ENCODE assay signal across 8 mouse cellular contexts in the genomic region with DNA sequence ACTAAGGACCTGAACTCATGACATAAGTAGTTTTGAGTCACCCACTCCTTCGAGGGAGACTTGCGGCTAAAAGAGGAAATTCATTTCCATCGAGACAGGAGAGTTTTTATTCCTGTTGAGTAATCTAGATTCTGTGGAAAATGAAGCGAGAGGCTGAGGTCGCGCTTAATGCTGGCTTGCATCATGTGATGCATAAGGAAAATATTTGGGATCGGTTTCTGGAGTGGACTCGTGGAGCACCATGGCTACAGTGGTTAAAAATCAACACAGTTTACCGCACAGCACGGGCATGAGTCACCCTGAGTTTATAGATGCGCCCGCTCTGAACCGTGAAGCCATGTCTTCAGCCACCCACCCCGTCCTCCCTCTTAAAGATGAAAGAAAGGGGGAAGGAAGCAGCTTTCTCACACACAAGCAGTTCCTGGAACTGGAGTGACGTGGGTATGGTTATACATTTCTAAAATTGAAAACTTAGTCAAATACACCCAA.
DNase-seq lines count a peak whose midpoint lies in the region; ATAC-seq lines count a peak whose summit lies in the region.

No protein-coding gene starts in this region.

- peak; percentile 92 for DNase-seq in heart, adult 11 months
- DNase-seq in heart, adult 18-20 months: no peak
- peak; percentile 19 for DNase-seq in urinary bladder, postnatal 14 days (ENCODE audit: low spot score)
- no peak for DNase-seq in urinary bladder, postnatal 25 days (ENCODE audit: low spot score)
- peak; percentile 31 for DNase-seq in lung, postnatal 36 days
- DNase-seq in retina, postnatal 1 day: no peak
- no peak for DNase-seq in embryo, embryonic 10.5 days (ENCODE audit: low spot score)

- no peak for ATAC-seq in cerebellum, adult (ENCODE audit: insufficient number of reproducible peaks, low FRiP score, low TSS enrichment)

Comparison
In these comparisons a context has a peak if more than half of its experiments do, and no peak if none do; other contexts are left out.
1. DNase-seq: peak in heart, adult 11 months (single experiment), urinary bladder, postnatal 14 days (single experiment) and lung, postnatal 36 days (single experiment); none in heart, adult 18-20 months (0 of 2), urinary bladder, postnatal 25 days (single experiment), retina, postnatal 1 day (single experiment) and embryo, embryonic 10.5 days (single experiment).